Mouse (Mus musculus) stomach, embryonic 16.5 days (tissue): Measurements from ENCODE around the gene Tcf7. TPM values are rescaled to one million over a fixed set of nuclear protein-coding genes. Genes with fewer than 3 reads are reported as not detected.

Experiments used
- ATAC-seq: fragments of 200-750 bp; cut with Nextera tagmentation; 2 replicates; pipeline ENCODE4 v1.8.0; 2017; ENCODE audit warnings: moderate number of reproducible peaks, moderate TSS enrichment; ENCODE audit not compliant: insufficient read depth, low FRiP score
- H3K27ac ChIP-seq: fragments of 300-500 bp; sonication (generic); 2 replicates; pipeline ENCODE4 v1.5.1; 2014; ENCODE audit warnings: low read length
- H3K27me3 ChIP-seq: fragments of 300-500 bp; sonication (generic); 2 replicates; pipeline ENCODE4 v1.6.1; 2014; ENCODE audit warnings: low read length, control low read depth, mixed read lengths; ENCODE audit not compliant: control insufficient read depth, insufficient read depth
- H3K36me3 ChIP-seq: fragments of 300-500 bp; sonication (generic); 2 replicates; pipeline ENCODE4 v1.6.1; 2014; ENCODE audit warnings: low read length; ENCODE audit not compliant: control insufficient read depth, insufficient read depth
- H3K4me1 ChIP-seq: fragments of 300-500 bp; sonication (generic); 2 replicates; pipeline ENCODE4 v1.6.1; 2014; ENCODE audit warnings: low read length, control low read depth, mixed read lengths; ENCODE audit not compliant: control insufficient read depth, insufficient read depth
- H3K4me2 ChIP-seq: fragments of 300-500 bp; sonication (generic); 2 replicates; pipeline ENCODE4 v1.6.1; 2014; ENCODE audit warnings: low read depth, low read length, mixed read lengths
- H3K4me3 ChIP-seq: fragments of 300-500 bp; sonication (generic); replicated peaks from 2 replicates; pipeline ENCODE4 v1.5.1; 2014; ENCODE audit warnings: mild to moderate bottlenecking, low read length
- H3K9ac ChIP-seq: fragments of 300-500 bp; sonication (generic); 2 replicates; pipeline ENCODE4 v1.6.1; 2014; ENCODE audit warnings: low read length
- H3K9me3 ChIP-seq: fragments of 300-500 bp; sonication (generic); replicated peaks from 2 replicates; pipeline ENCODE4 v1.6.1; 2016; ENCODE audit warnings: low read length, control low read depth; ENCODE audit not compliant: control insufficient read depth
- WGBS: fragments of 180-500 bp; shearing (Covaris S2); extraction: QIAGEN DNeasy Blood & Tissue Kit; methylation state at CpG from one replicate; pipeline ENCODE4 v1.1.7; 2014; 5-methylcytosine and 5-hydroxymethylcytosine counted together
- polyA plus RNA-seq: library from polyadenylated mRNA; unstranded; fragments of >200 nt; fragmentation: Nextera tagmentation; extraction: Ambion mirVana; gene quantifications from 2 replicates; pipeline ENCODE4 v1.2.1, GENCODE M21; 2015

Gene Tcf7
- polyA plus RNA-seq, 1 experiment from 2014 or later, result 2.8 TPM

DNA sequence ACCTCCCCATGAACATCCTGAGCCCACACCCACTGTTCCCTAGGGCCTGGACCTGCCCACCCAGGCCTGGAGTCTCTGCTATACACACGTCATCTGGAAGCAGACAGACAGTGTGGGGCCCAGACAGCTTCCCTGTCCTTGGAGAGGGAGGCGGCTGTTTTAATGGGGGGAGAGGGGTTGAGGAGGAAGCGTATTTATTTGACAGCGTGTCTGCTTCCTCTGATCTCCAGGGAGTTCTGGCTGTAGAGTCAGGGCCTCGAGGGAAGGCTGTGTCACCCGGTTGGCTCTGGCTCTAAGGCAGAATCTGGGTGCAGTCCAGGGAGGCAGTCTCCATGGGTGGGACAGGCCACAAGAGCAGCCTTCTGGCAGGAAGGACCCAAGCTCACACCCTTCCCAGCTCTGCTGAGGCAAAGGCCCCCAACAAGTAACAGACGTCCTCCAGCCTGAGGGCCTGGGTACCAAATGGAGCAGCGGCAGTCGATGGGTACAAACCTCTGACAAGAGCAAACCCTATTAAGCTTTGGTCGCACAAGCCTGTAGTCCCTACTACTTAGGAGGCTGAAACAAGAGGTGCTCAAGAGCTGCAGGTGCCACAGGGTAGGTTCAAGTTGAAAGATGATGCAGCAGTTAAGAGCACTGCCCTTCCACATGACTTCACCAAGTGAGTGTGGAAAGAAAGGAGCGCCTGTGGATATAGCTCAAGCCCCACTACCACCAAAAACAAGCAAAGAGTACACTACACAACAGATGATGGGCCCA is 9.5 kb downstream of the Tcf7 start:
- Histone ChIP-seq H3K9me3 (no peaks in the 10 kb centered on the region), H3K4me1 (peaks cover 12% of the 10 kb centered on the region), H3K27ac (0 out of 2 replicates have a peak overlapping the region, but pooled peaks have one; percentile 24), H3K27me3 (no peaks in the 10 kb centered on the region), H3K4me3 (no peak overlapping the region), H3K4me2 (no peak overlapping the region), H3K36me3 (no peaks in the 10 kb centered on the region), H3K9ac (0 out of 2 replicates have a peak overlapping the region, but pooled peaks have one; percentile 7)
- peak; percentile 70; the same call in 1 of the 2 replicates for ATAC-seq
- WGBS, result 54% methylated on average over 11 of the region's 11 CpGs

- 64% methylated on average over 6 of the region's 6 CpGs for WGBS
- Histone ChIP-seq H3K4me3 (no peak overlapping the region), H3K9ac (0 out of 2 replicates have a peak overlapping the region, but pooled peaks have one; percentile 7), H3K9me3 (no peaks in the 10 kb centered on the region), H3K36me3 (no peaks in the 10 kb centered on the region), H3K4me1 (peaks cover 19% of the 10 kb centered on the region), H3K27ac (peak overlapping the region; percentile 24; the same call in 1 of the 2 replicates), H3K27me3 (no peaks in the 10 kb centered on the region), H3K4me2 (no peak overlapping the region)
- no peak for ATAC-seq
These were observed 10.2 kb downstream of the Tcf7 start for GRCm38 (mm10) chr11:52272619-52273018.

DNA sequence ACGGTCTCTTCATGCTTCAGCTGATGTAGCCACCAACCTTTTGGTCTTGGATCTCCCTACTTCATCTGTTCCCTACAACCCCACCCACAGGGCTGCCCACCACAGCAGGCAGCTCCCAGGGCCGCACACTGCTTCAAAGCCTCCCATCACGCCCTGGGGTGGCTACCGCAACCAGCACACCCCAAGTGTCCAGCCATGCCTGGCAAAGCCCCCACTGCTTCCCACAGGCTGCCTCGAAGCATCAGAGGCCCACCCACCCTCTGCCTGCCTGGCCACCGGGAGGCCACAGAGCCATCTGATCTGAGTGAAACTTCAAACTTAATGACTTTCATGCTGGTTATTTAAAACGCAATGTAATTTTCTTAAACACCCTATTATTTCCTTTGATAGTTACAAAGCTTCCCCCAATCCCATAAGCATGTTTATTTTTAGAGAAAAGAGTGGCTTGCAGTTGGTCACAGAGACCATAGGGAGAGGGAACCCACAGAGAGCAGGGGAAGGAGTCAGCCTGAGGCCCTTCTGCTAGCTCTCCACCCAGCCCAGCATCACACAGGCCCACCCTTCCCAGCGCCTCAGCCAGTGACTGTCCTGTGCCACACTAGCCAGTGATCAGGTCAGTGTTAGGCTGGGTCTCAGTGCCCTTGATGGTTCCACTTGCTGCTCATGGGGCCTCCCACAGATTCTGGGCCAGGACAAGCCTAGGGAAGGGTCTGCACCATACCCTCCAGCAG is 10.9 kb downstream of the Tcf7 start:
- no peak for ATAC-seq
- Histone ChIP-seq H3K4me1 (peaks cover 19% of the 10 kb centered on the region), H3K4me2 (no peak overlapping the region), H3K9me3 (no peaks in the 10 kb centered on the region), H3K4me3 (no peak overlapping the region), H3K36me3 (no peaks in the 10 kb centered on the region), H3K27me3 (no peaks in the 10 kb centered on the region), H3K27ac (no peak overlapping the region), H3K9ac (peak overlapping the region; percentile 31; the same call in 1 of the 2 replicates)
- 76% methylated on average over 8 of the region's 8 CpGs for WGBS

DNA sequence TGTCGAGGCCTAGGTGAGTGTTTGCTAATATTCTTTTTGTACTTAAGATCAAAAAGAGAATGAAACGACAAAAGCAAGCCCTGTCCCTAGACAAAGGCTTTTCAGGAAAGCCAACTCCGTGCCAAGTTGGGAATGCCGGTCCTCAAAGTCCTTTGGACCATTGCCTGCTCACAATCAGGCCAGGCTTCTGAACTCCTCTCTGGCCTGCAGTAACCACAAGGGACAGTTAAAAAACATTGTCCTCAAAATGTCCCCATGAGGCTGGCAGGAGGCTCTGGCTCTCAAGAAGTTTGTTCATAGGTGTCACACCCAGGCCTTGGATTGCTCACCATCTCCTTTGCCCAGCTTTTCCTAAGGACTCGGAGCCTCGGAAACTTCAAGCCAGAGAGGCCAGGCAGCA is 13.0 kb downstream of the Tcf7 start:
- no peak overlapping the region for H3K4me2 ChIP-seq
- H3K9me3 ChIP-seq, result no peaks in the 10 kb centered on the region
- H3K4me3 ChIP-seq, result no peak overlapping the region
- ATAC-seq, result no peak
- H3K4me1 ChIP-seq, result peaks cover 23% of the 10 kb centered on the region
- 81% methylated on average over 6 of the region's 6 CpGs for WGBS
- no peaks in the 10 kb centered on the region for H3K27me3 ChIP-seq
- H3K27ac ChIP-seq, result no peak overlapping the region
- no peak overlapping the region for H3K9ac ChIP-seq
- H3K36me3 ChIP-seq, result no peaks in the 10 kb centered on the region

DNA sequence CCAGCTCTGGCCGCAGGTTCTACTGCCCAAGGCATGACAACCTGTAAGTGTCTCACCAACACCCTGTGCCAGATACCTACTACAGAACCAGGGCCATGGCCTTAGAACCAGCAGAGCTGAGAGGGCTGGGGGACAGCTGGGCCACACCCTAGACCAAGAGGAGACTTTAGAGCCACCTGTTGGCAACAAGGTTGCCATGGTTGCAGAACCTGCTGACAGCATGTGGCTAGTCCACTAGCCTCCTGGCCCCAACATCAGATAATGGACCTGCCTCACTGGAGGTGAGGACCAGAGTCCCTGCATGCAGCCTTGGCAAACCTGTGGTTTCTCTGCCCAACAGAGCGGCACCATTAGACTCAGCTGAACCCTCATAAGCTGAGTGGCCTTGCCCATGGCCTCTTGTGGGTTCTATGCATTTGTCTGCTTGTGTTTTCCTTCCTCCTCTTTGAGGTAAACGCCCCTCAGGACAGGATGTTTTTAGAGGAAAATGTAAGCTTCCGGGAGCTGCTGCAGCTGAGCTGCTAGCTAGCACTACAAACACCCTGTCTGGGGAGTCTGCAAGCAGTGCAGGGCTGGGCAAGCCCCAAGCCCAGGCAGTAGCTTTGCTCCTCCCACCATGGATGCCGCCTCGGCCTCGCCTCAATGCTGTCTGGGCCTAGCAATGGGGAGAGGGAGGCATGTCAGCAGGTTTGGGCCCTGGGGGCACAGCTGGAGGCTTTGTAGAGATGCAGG is 14.5 kb downstream of the Tcf7 start:
- H3K4me2 ChIP-seq, result no peak overlapping the region
- H3K27ac ChIP-seq, result peak overlapping the region; percentile 67
- no peaks in the 10 kb centered on the region for H3K9me3 ChIP-seq
- H3K4me1 ChIP-seq, result peaks cover 23% of the 10 kb centered on the region
- no peak for ATAC-seq
- H3K9ac ChIP-seq, result peak overlapping the region; percentile 35; the same call in 1 of the 2 replicates
- WGBS, result 44% methylated on average over 7 of the region's 7 CpGs
- no peaks in the 10 kb centered on the region for H3K36me3 ChIP-seq
- no peak overlapping the region for H3K4me3 ChIP-seq
- no peaks in the 10 kb centered on the region for H3K27me3 ChIP-seq

- ATAC-seq, result no peak
- Histone ChIP-seq H3K36me3 (no peaks in the 10 kb centered on the region), H3K4me1 (peaks cover 19% of the 10 kb centered on the region)
These were observed 15.5 kb downstream of the Tcf7 start for GRCm38 (mm10) chr11:52267271-52267670.

GRCm38 (mm10) chr11:52265616-52266307 is 17.1 kb downstream of the Tcf7 start:
- ATAC-seq, result no peak
- no peaks in the 10 kb centered on the region for H3K9me3 ChIP-seq
- H3K4me2 ChIP-seq, result no peak overlapping the region
- peak overlapping the region; percentile 27 for H3K9ac ChIP-seq
- no peaks in the 10 kb centered on the region for H3K36me3 ChIP-seq
- peaks cover 19% of the 10 kb centered on the region for H3K4me1 ChIP-seq
- H3K27me3 ChIP-seq, result no peaks in the 10 kb centered on the region
- no peak overlapping the region for H3K4me3 ChIP-seq
- 40% methylated on average over 12 of the region's 12 CpGs for WGBS
- H3K27ac ChIP-seq, result no peak overlapping the region

More at GRCm38 (mm10) chr11:52267271-52267670, 15.5 kb downstream of the Tcf7 start:
- no peak overlapping the region for H3K4me3 ChIP-seq
- H3K9me3 ChIP-seq, result no peaks in the 10 kb centered on the region
- H3K9ac ChIP-seq, result no peak overlapping the region
- no peaks in the 10 kb centered on the region for H3K27me3 ChIP-seq
- H3K4me2 ChIP-seq, result no peak overlapping the region
- WGBS, result 83% methylated on average over 5 of the region's 5 CpGs
- H3K27ac ChIP-seq, result no peak overlapping the region

DNA sequence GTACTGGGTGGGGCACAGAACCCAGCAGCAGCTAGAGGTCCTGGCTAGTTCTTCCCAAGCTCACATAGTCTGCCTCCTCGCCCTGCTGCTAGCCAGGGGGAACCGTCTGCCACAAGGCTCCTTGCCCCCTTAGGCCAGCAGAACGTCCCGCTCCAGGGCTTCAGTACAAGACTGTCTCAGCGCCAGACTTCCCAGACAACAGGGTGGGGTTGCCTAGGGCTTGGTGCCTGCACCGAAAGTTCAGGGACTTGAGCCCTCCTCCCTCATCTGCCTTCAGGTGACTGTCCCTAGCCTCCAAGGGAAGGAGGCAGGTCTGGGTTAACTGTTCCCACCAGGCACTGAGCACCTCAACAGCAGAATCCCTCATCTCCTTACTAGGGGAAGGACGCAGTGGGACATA is 17.9 kb downstream of the Tcf7 start:
- Histone ChIP-seq H3K4me3 (no peak overlapping the region), H3K4me1 (peaks cover 19% of the 10 kb centered on the region), H3K4me2 (no peak overlapping the region), H3K36me3 (no peaks in the 10 kb centered on the region), H3K27ac (no peak overlapping the region), H3K9me3 (no peaks in the 10 kb centered on the region), H3K27me3 (no peaks in the 10 kb centered on the region), H3K9ac (no peak overlapping the region; the same call in 1 of the 2 replicates)
- ATAC-seq, result no peak
- WGBS, result 74% methylated on average over 7 of the region's 7 CpGs
